Mouse (Mus musculus) MEL (cell line): ENCODE measurements around the gene Tgif1. TPM values are rescaled to one million over a fixed set of nuclear protein-coding genes. Genes with fewer than 3 reads are reported as not detected.

Source experiments
- DNase-seq: peaks from one replicate; pipeline ENCODE4 v3.0.0; 2011; ENCODE audit warnings: low read depth, low spot score
- H3K27ac ChIP-seq: 2 replicates; pipeline ENCODE4 v1.5.1; 2012; ENCODE audit warnings: low read depth, mild to moderate bottlenecking, control low read depth, low read length, moderate library complexity; ENCODE audit not compliant: control insufficient read depth
- H3K27me3 ChIP-seq, 2 experiments: fragments of 150-350 bp in 1 of 2; sonication (generic) in 1 of 2; 2 replicates each; pipeline ENCODE4 v1.6.1; 2012; ENCODE audit warnings: low read length in 2 of 2, mild to moderate bottlenecking in 2 of 2, improper control_type of control experiment in 1 of 2, moderate library complexity in 1 of 2; ENCODE audit not compliant: insufficient read depth in 2 of 2, control insufficient read depth in 1 of 2
- H3K36me3 ChIP-seq, 2 experiments: 2 replicates each; pipeline ENCODE4 v1.6.1; 2012 to 2014; ENCODE audit warnings: low read length in 2 of 2, improper control_type of control experiment in 1 of 2, inconsistent platforms in 1 of 2, mild to moderate bottlenecking in 1 of 2; ENCODE audit not compliant: insufficient read depth in 2 of 2, control insufficient read depth in 1 of 2
- H3K4me1 ChIP-seq, 2 experiments: fragments of 150-350 bp in 1 of 2; sonication (generic) in 1 of 2; 2 replicates each; pipeline ENCODE4 v1.6.1; 2012; ENCODE audit warnings: low read length in 2 of 2, improper control_type of control experiment in 1 of 2, mild to moderate bottlenecking in 1 of 2; ENCODE audit not compliant: insufficient read depth in 2 of 2, control insufficient read depth in 1 of 2
- H3K4me3 ChIP-seq, 2 experiments: fragments of 150-350 bp in 1 of 2; sonication (generic) in 1 of 2; 2 replicates each; pipeline ENCODE4 v1.5.1; 2012; ENCODE audit warnings: low read depth in 2 of 2, low read length in 2 of 2, mild to moderate bottlenecking in 2 of 2, moderate library complexity in 2 of 2, control low read depth in 1 of 2, improper control_type of control experiment in 1 of 2; ENCODE audit not compliant: control insufficient read depth in 1 of 2, insufficient read depth in 1 of 2
- H3K79me2 ChIP-seq: 2 replicates; pipeline ENCODE4 v1.6.1; 2012; ENCODE audit warnings: mild to moderate bottlenecking, low read length, moderate library complexity; ENCODE audit not compliant: control insufficient read depth, poor library complexity, insufficient read depth
- H3K9ac ChIP-seq: 2 replicates; pipeline ENCODE4 v1.6.1; 2012; ENCODE audit warnings: low read depth, mild to moderate bottlenecking, control low read depth, low read length, moderate library complexity; ENCODE audit not compliant: control insufficient read depth, poor library complexity, severe bottlenecking
- H3K9me3 ChIP-seq: fragments of 150-350 bp; sonication (generic); replicated peaks from 2 replicates; pipeline ENCODE4 v1.6.1; 2012; ENCODE audit warnings: mild to moderate bottlenecking, low read length, improper control_type of control experiment, moderate library complexity; ENCODE audit not compliant: insufficient read depth
- BHLHE40 ChIP-seq: IDR thresholded peaks from 2 replicates; pipeline ENCODE4 v1.6.1; 2012; ENCODE audit warnings: low read depth, mild to moderate bottlenecking, inconsistent platforms, low read length, improper control_type of control experiment, borderline replicate concordance
- CTCF ChIP-seq, 3 experiments: IDR thresholded peaks in 2 of 3; conservative IDR thresholded peaks in 1 of 3; 2 replicates each; pipeline ENCODE4 v1.5.1; 2011 to 2012; ENCODE audit warnings: low read length in 3 of 3, low read depth in 2 of 3, mild to moderate bottlenecking in 2 of 3, improper control_type of control experiment in 1 of 3, inconsistent platforms in 1 of 3, mixed read lengths in 1 of 3, moderate library complexity in 1 of 3; ENCODE audit not compliant: control insufficient read depth in 1 of 3, insufficient read depth in 1 of 3, poor library complexity in 1 of 3, severe bottlenecking in 1 of 3
- E2F4 ChIP-seq: IDR thresholded peaks from 2 replicates; pipeline ENCODE4 v1.6.1; 2011; ENCODE audit warnings: low read depth, low read length, improper control_type of control experiment, borderline replicate concordance
- ELF1 ChIP-seq: IDR thresholded peaks from 2 replicates; pipeline ENCODE4 v1.6.1; 2014; ENCODE audit warnings: low read depth, mild to moderate bottlenecking, inconsistent platforms, low read length, improper control_type of control experiment, moderate library complexity
- EP300 ChIP-seq, 2 experiments: IDR thresholded peaks; 2 replicates each; pipeline ENCODE4 v1.6.1; 2011; ENCODE audit warnings: improper control_type of control experiment in 2 of 2, low read length in 2 of 2, low read depth in 1 of 2, mild to moderate bottlenecking in 1 of 2
- KAT2A ChIP-seq: conservative IDR thresholded peaks from 2 replicates; pipeline ENCODE4 v1.6.1; 2012; ENCODE audit warnings: low read depth, low read length, improper control_type of control experiment, inconsistent platforms
- MXI1 ChIP-seq: IDR thresholded peaks from 2 replicates; pipeline ENCODE4 v1.6.1; 2011; ENCODE audit warnings: mild to moderate bottlenecking, low read depth, low read length, improper control_type of control experiment
- NELFE ChIP-seq: IDR thresholded peaks from 2 replicates; pipeline ENCODE4 v1.6.1; 2011; ENCODE audit warnings: low read depth, low read length, improper control_type of control experiment
- POLR2A ChIP-seq, 2 experiments: IDR thresholded peaks; 2 replicates each; pipeline ENCODE4 v1.6.1; 2011 to 2012; ENCODE audit warnings: low read length in 2 of 2, mild to moderate bottlenecking in 2 of 2, control low read depth in 1 of 2, improper control_type of control experiment in 1 of 2, low read depth in 1 of 2, moderate library complexity in 1 of 2; ENCODE audit not compliant: control insufficient read depth in 1 of 2, insufficient read depth in 1 of 2, poor library complexity in 1 of 2
- POLR2AphosphoS2 ChIP-seq: IDR thresholded peaks from 2 replicates; pipeline ENCODE4 v1.6.1; 2011; ENCODE audit warnings: low read length, improper control_type of control experiment
- SIN3A ChIP-seq: IDR thresholded peaks from 2 replicates; pipeline ENCODE4 v1.6.1; 2012; ENCODE audit warnings: low read length, improper control_type of control experiment, inconsistent platforms
- SMC3 ChIP-seq: IDR thresholded peaks from 2 replicates; pipeline ENCODE4 v1.6.1; 2011; ENCODE audit warnings: low read depth, low read length, improper control_type of control experiment
- TBP ChIP-seq: IDR thresholded peaks from 2 replicates; pipeline ENCODE4 v1.8.0; 2011; ENCODE audit warnings: low read depth, low read length, improper control_type of control experiment
- USF1 ChIP-seq: IDR thresholded peaks from 2 replicates; pipeline ENCODE4 v1.6.1; 2014; ENCODE audit warnings: low read depth, mild to moderate bottlenecking, inconsistent platforms, low read length, improper control_type of control experiment, moderate library complexity
- ZMIZ1 ChIP-seq: IDR thresholded peaks from 2 replicates; pipeline ENCODE4 v1.6.1; 2012; ENCODE audit warnings: low read depth, mild to moderate bottlenecking, inconsistent platforms, low read length, improper control_type of control experiment, moderate library complexity
- ZNF384 ChIP-seq: IDR thresholded peaks from 2 replicates; pipeline ENCODE4 v1.6.1; 2012; ENCODE audit warnings: low read depth, mild to moderate bottlenecking, inconsistent platforms, low read length, improper control_type of control experiment
- polyA plus RNA-seq, 2 experiments: library from polyadenylated mRNA; stranded (reverse) in 1 of 2; unstranded in 1 of 2; fragments of >175 nt in 1 of 2; fragments of >200 nt in 1 of 2; gene quantifications; 2 replicates each; pipeline versions ENCODE4 v1.2.1 to v1.2.4; 2012; ENCODE audit warnings: low replicate concordance in 2 of 2, low read depth in 1 of 2; ENCODE audit not compliant: insufficient read length in 2 of 2, insufficient read depth in 1 of 2, missing spikeins in 1 of 2
- total RNA-seq: library from RNA; depleted of rRNA; stranded (reverse); fragments of 300-350 nt; gene quantifications from 2 replicates; pipeline ENCODE4 v1.2.3, GENCODE M21; 2012

Tgif1 gene
- total and polyA plus RNA-seq, 3 experiments, result 9.1 to 29.5 TPM; not detected in 1

DNA sequence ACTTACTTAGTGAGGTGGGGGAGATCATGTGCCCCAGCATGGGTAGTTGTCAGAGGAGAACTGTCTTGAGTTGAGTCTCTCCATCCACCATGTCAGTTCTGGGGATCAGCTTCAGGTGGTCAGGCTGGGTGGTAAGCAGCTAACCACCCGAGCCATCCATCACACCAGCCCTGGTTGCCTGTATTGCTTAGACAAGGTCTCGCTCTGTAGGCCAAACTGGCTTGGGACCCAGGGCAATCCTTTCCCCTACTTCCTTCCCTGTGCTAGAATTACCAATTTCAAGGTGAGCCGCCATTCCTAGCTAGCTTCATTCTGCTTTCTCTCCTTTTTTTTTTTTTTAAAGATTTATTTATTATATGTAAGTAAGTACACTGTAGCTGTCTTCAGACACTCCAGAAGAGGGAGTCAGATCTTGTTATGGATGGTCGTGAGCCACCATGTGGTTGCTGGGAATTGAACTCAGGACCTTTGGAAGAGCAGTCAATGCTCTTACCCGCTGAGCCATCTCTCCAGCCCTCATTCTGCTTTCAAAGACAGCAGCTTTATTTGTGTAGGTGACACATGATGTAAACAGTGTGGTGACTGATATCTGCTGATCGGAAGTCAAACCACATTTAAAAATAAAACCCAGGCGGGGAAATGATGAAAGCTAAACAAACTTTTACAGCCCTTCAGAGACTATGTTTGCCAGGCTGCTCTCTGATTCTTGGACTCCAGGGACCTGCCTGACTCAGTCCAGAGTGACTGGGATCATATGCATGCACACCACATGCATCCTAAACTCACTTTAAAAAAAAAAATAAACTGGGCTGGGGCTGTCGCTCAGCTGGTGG lies 56.2 kb downstream of the Tgif1 start:
- Histone ChIP-seq H3K79me2 (no peaks in the 10 kb centered on the region), H3K36me3 (no peaks in the 10 kb centered on the region), H3K4me1 (peaks cover 0 to 2% of the 10 kb centered on the region in 2 experiments; a peak in 1 of 4 replicates), H3K9me3 (no peaks in the 10 kb centered on the region), H3K4me3 (no peak overlapping the region), H3K27ac (no peak overlapping the region), H3K27me3 (peaks cover 0 to 2% of the 10 kb centered on the region in 2 experiments; a peak in 1 of 4 replicates), H3K9ac (no peak overlapping the region)
- TF ChIP-seq TBP, result peak; percentile 63
- TF ChIP-seq USF1, result no peak
- DNase-seq, result no peak

DNA sequence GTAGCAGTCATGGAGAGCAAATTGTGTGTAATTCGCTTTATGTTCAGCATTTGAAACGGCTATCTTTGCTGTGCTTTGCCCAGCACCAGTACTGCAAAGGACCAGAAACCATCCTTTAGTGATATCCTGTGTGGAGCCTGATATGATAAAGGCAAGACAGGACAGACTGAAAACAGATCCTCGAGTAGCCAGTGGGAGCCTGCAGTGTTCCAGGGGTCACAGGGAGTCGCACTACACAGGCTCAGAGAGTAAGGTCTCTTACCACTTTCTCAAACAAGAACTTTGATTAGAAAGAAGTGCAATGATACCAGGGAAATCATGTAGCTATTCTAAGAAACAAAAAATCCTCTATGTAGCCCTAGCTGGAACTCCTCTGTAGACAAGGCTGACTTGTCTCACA lies 58.1 kb downstream of the Tgif1 start:
- TF ChIP-seq ELF1, result no peak
- TF ChIP-seq TBP, result no peak
- TF ChIP-seq CTCF (IDR thresholded peaks at IDR 0.05 in 2 of 3, conservative IDR thresholded peaks at IDR 0.05 in 1 of 3; ENCODE audit: control insufficient read depth in 1 of 3, insufficient read depth in 1 of 3, low read depth in 2 of 3, low read length in 3 of 3, poor library complexity in 1 of 3, severe bottlenecking in 1 of 3), result no peak
- TF ChIP-seq MXI1, result no peak
- TF ChIP-seq SMC3, result no peak
- TF ChIP-seq POLR2AphosphoS2, result no peak
- TF ChIP-seq ZMIZ1, result no peak
- TF ChIP-seq NELFE, result no peak
- no peak for TF ChIP-seq EP300 (IDR thresholded peaks at IDR 0.05; ENCODE audit: low read depth in 1 of 2, low read length in 2 of 2)
- no peak for TF ChIP-seq POLR2A (IDR thresholded peaks at IDR 0.05; ENCODE audit: control insufficient read depth in 1 of 2, insufficient read depth in 1 of 2, low read depth in 1 of 2, low read length in 2 of 2, poor library complexity in 1 of 2)
- no peak for TF ChIP-seq E2F4
- no peak for TF ChIP-seq SIN3A
- no peak for TF ChIP-seq BHLHE40
- no peak for TF ChIP-seq KAT2A
- no peak for TF ChIP-seq ZNF384
- Histone ChIP-seq H3K4me3 (no peak overlapping the region; a peak in 1 of 4 replicates), H3K4me1 (peaks cover 0 to 2% of the 10 kb centered on the region in 2 experiments; a peak in 1 of 4 replicates), H3K79me2 (no peaks in the 10 kb centered on the region), H3K27ac (no peak overlapping the region), H3K36me3 (no peaks in the 10 kb centered on the region), H3K9me3 (no peaks in the 10 kb centered on the region), H3K27me3 (peaks cover 0 to 2% of the 10 kb centered on the region in 2 experiments; a peak in 1 of 4 replicates), H3K9ac (no peak overlapping the region)
- DNase-seq, result no peak
